Mouse (Mus musculus): ENCODE measurements around the gene Stum.

GRCm38 (mm10) chr1:180431833-180432232 lies 51.5 kb downstream of the Stum start:
- TF ChIP-seq POLR2A (IDR thresholded peaks at IDR 0.05; ENCODE audit: low read depth, low read length) (no peak), CTCF (IDR thresholded peaks at IDR 0.05; ENCODE audit: extremely low read depth, insufficient read length, insufficient replicate concordance, low read depth, low read length) (no peak)

Data from small intestine, adult 2 months (tissue).